Mouse (Mus musculus): ENCODE measurements around the gene Bfsp2. TPM values are rescaled to one million over a fixed set of nuclear protein-coding genes. Genes with fewer than 3 reads are reported as not detected.

The Bfsp2 gene
- total RNA-seq, 1 experiment = not detected

DNA sequence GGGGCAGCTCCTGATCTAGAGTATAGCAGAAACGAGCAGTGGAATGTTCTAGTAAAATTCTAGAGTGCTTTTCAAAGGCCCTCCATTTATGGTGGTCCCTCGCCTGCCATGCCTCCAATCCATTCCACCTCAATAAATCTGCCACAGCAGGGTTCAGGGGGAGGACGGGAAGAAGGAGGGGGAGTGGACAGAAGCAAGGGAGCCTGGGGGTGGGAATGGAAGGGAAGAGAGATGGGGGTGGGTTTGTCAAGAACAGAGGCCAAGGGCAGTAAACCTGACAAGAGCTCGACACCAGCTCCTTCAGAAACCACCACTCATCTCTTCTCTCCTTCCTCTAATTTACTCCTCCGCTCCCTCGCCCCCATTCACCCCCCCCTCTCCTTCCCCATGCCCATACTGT lies 42.8 kb upstream of the Bfsp2 start:
- no peak overlapping the region for H3K27ac ChIP-seq (ENCODE audit: insufficient read depth, low read depth, low read length, poor library complexity, severe bottlenecking)
- H3K4me3 ChIP-seq (ENCODE audit: insufficient read depth in 1 of 2, low read depth in 1 of 2, low read length in 2 of 2, poor library complexity in 1 of 2, severe bottlenecking in 1 of 2) = no peak overlapping the region
- in situ Hi-C loops (cut with MboI; ENCODE audit: low sequenced_read_pairs in 2 of 2, unreplicated experiment in 2 of 2) = no loop called here
- no peaks in the 10 kb centered on the region for H3K36me3 ChIP-seq (ENCODE audit: control insufficient read depth, insufficient read depth, low read length, poor library complexity, severe bottlenecking)
- TF ChIP-seq HCFC1 (IDR thresholded peaks at IDR 0.05; ENCODE audit: borderline replicate concordance, insufficient read depth, low read length) (no peak), MAFK (IDR thresholded peaks at IDR 0.05; ENCODE audit: insufficient read depth, low read depth, low read length) (no peak), CHD2 (IDR thresholded peaks at IDR 0.05; ENCODE audit: low read depth, low read length) (no peak), ZNF384 (IDR thresholded peaks at IDR 0.05; ENCODE audit: low read depth, low read length) (no peak), ZC3H11A (IDR thresholded peaks at IDR 0.05; ENCODE audit: borderline replicate concordance, low read depth, low read length) (no peak)
- DNase-seq (ENCODE audit: low read depth, low spot score) = no peak
- no peak overlapping the region for H3K9ac ChIP-seq (ENCODE audit: insufficient read depth, low read depth, low read length, poor library complexity, severe bottlenecking)
- H3K9me3 ChIP-seq (ENCODE audit: control insufficient read depth, insufficient read depth, low read depth, low read length) = no peaks in the 10 kb centered on the region
- H3K4me1 ChIP-seq (ENCODE audit: control insufficient read depth in 2 of 2, insufficient read depth in 2 of 2, low read length in 2 of 2, poor library complexity in 1 of 2) = peaks cover 6 to 14% of the 10 kb centered on the region in 2 experiments; a peak in 3 of 4 replicates

DNA sequence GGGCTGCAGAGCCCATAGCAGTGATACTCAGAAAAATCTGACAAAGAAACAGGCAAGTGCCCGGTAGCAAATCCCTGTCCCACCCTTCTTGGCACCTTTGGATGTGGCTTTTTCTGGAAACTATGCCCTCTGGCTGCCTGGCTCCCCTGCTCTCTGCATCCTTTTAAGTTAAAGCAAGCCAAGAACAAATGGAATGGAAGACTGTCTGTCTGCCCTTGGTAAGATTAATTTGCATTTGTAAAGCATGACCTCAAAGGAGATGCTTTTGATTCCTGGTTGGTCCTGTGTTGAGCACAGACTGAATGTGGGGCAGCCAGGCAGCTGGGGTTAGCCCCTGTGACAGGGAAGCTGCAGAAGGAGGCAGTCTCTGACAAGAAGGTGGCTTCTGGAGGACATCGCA lies 33.7 kb upstream of the Bfsp2 start:
- Histone ChIP-seq H3K36me3 (ENCODE audit: control insufficient read depth, insufficient read depth, low read length, poor library complexity, severe bottlenecking) (no peaks in the 10 kb centered on the region), H3K4me1 (ENCODE audit: control insufficient read depth in 2 of 2, insufficient read depth in 2 of 2, low read length in 2 of 2, poor library complexity in 1 of 2) (peaks cover 3 to 9% of the 10 kb centered on the region in 2 experiments; a peak in 2 of 4 replicates), H3K27ac (ENCODE audit: insufficient read depth, low read depth, low read length, poor library complexity, severe bottlenecking) (peak overlapping the region; percentile 40; the same call in 1 of the 2 replicates), H3K9ac (ENCODE audit: insufficient read depth, low read depth, low read length, poor library complexity, severe bottlenecking) (no peak overlapping the region), H3K4me3 (ENCODE audit: insufficient read depth in 1 of 2, low read depth in 1 of 2, low read length in 2 of 2, poor library complexity in 1 of 2, severe bottlenecking in 1 of 2) (no peak overlapping the region), H3K9me3 (ENCODE audit: control insufficient read depth, insufficient read depth, low read depth, low read length) (no peaks in the 10 kb centered on the region)
- in situ Hi-C loops (cut with MboI; ENCODE audit: low sequenced_read_pairs in 2 of 2, unreplicated experiment in 2 of 2) = no loop called here
- peak; percentile 51 for DNase-seq (ENCODE audit: low read depth, low spot score)
- TF ChIP-seq ZNF384 (IDR thresholded peaks at IDR 0.05; ENCODE audit: low read depth, low read length) (no peak), MAFK (IDR thresholded peaks at IDR 0.05; ENCODE audit: insufficient read depth, low read depth, low read length) (no peak), HCFC1 (IDR thresholded peaks at IDR 0.05; ENCODE audit: borderline replicate concordance, insufficient read depth, low read length) (no peak), ZC3H11A (IDR thresholded peaks at IDR 0.05; ENCODE audit: borderline replicate concordance, low read depth, low read length) (no peak), CHD2 (IDR thresholded peaks at IDR 0.05; ENCODE audit: low read depth, low read length) (no peak)

DNA sequence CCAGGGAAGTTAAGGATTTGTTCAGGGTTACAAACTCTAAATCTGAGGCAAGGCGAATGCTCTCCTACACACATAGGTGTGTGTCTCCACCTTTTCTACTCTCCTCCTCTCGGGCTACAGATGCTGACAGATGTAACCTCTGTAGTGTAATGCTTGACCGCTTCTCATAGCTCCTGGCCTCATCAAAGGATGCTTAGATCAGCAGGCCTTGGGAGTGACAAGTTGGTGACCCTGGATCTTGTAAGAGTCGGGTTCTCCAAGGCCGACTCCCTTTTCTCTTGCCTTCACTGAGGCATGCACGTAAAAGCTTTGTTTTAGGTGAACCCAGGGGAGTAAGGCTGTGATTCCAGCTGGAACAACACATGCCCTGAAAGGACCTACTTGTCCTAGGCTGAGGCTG lies 32.0 kb upstream of the Bfsp2 start:
- Histone ChIP-seq H3K9ac (ENCODE audit: insufficient read depth, low read depth, low read length, poor library complexity, severe bottlenecking) (no peak overlapping the region), H3K27ac (ENCODE audit: insufficient read depth, low read depth, low read length, poor library complexity, severe bottlenecking) (no peak overlapping the region), H3K36me3 (ENCODE audit: control insufficient read depth, insufficient read depth, low read length, poor library complexity, severe bottlenecking) (no peaks in the 10 kb centered on the region), H3K9me3 (ENCODE audit: control insufficient read depth, insufficient read depth, low read depth, low read length) (no peaks in the 10 kb centered on the region), H3K4me1 (ENCODE audit: control insufficient read depth in 2 of 2, insufficient read depth in 2 of 2, low read length in 2 of 2, poor library complexity in 1 of 2) (peaks cover 3 to 9% of the 10 kb centered on the region in 2 experiments; a peak in 2 of 4 replicates), H3K4me3 (ENCODE audit: insufficient read depth in 1 of 2, low read depth in 1 of 2, low read length in 2 of 2, poor library complexity in 1 of 2, severe bottlenecking in 1 of 2) (no peak overlapping the region)
- no peak for DNase-seq (ENCODE audit: low read depth, low spot score)
- no peak for TF ChIP-seq ZC3H11A (IDR thresholded peaks at IDR 0.05; ENCODE audit: borderline replicate concordance, low read depth, low read length)
- TF ChIP-seq HCFC1 (IDR thresholded peaks at IDR 0.05; ENCODE audit: borderline replicate concordance, insufficient read depth, low read length) = no peak
- no peak for TF ChIP-seq ZNF384 (IDR thresholded peaks at IDR 0.05; ENCODE audit: low read depth, low read length)
- TF ChIP-seq MAFK (IDR thresholded peaks at IDR 0.05; ENCODE audit: insufficient read depth, low read depth, low read length) = no peak
- no peak for TF ChIP-seq CHD2 (IDR thresholded peaks at IDR 0.05; ENCODE audit: low read depth, low read length)
- in situ Hi-C loops (cut with MboI; ENCODE audit: low sequenced_read_pairs in 2 of 2, unreplicated experiment in 2 of 2) = no loop called here

DNA sequence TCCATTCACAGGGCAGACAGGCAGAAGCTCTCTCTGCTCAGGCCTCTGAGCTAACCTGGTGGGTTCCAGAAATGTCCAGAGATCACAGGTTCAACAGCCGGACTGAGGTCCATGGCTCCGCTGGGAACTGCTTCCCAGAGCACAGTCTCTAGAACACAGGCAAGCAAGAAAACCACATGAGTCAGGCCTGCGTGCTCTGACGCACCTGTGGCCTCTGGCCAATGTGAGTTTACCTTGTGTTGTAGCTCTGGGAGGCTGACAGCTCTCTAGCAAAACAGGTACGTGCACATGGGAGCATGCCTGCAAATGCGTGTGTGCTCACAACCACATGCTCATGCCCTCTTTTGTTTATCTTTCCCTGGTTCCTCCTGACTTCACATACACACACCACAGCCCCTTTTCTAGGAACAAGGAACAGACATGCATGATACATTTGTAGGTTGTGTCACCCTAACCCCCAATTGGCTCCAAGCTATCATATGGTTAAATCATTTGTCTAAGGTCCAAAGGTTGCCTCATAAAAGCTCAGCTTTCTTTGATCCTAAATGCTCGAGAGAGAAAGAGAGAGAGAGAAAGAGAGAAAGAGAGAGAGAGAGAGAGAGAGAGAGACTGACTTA lies 26.9 kb upstream of the Bfsp2 start:
- in situ Hi-C loops (cut with MboI; ENCODE audit: low sequenced_read_pairs in 2 of 2, unreplicated experiment in 2 of 2) = no loop called here

More for the DNA sequence above, 26.9 kb upstream of the Bfsp2 start:
- Histone ChIP-seq H3K9ac (ENCODE audit: insufficient read depth, low read depth, low read length, poor library complexity, severe bottlenecking) (no peak overlapping the region), H3K36me3 (ENCODE audit: control insufficient read depth, insufficient read depth, low read length, poor library complexity, severe bottlenecking) (no peaks in the 10 kb centered on the region), H3K9me3 (ENCODE audit: control insufficient read depth, insufficient read depth, low read depth, low read length) (no peaks in the 10 kb centered on the region), H3K27ac (ENCODE audit: insufficient read depth, low read depth, low read length, poor library complexity, severe bottlenecking) (no peak overlapping the region), H3K4me1 (ENCODE audit: control insufficient read depth in 2 of 2, insufficient read depth in 2 of 2, low read length in 2 of 2, poor library complexity in 1 of 2) (peaks cover 0 to 7% of the 10 kb centered on the region in 2 experiments; a peak in 1 of 4 replicates), H3K4me3 (ENCODE audit: insufficient read depth in 1 of 2, low read depth in 1 of 2, low read length in 2 of 2, poor library complexity in 1 of 2, severe bottlenecking in 1 of 2) (no peak overlapping the region)
- DNase-seq (ENCODE audit: low read depth, low spot score) = no peak
- TF ChIP-seq ZNF384 (IDR thresholded peaks at IDR 0.05; ENCODE audit: low read depth, low read length) (no peak), HCFC1 (IDR thresholded peaks at IDR 0.05; ENCODE audit: borderline replicate concordance, insufficient read depth, low read length) (no peak), ZC3H11A (IDR thresholded peaks at IDR 0.05; ENCODE audit: borderline replicate concordance, low read depth, low read length) (no peak), CHD2 (IDR thresholded peaks at IDR 0.05; ENCODE audit: low read depth, low read length) (no peak), MAFK (IDR thresholded peaks at IDR 0.05; ENCODE audit: insufficient read depth, low read depth, low read length) (no peak)

Data from ES-E14 (cell line).